Mouse (Mus musculus): ENCODE results near the gene Cyth2. TPM values are rescaled to one million over a fixed set of nuclear protein-coding genes. Genes with fewer than 3 reads are reported as not detected.

Gene Cyth2
- total RNA-seq (2021): 10 to 100 TPM; 34.6 to 35.8 TPM
- long read RNA-seq, experiment 1, transcript Cyth2-203 (12 exons, 1,512 nt): major isoform, 14 of 26 reads
- long read RNA-seq, experiment 1, transcript Cyth2-202 (12 exons, 2,519 nt): minor isoform, 9 of 26 reads
- long read RNA-seq, experiment 1, partial matches to known transcripts: 0 of 26 reads
- long read RNA-seq, experiment 1, other reads (novel, unspliced or antisense): 1 of 26 reads
- long read RNA-seq, experiment 2, transcript Cyth2-203 (12 exons, 1,512 nt): major isoform, 15 of 30 reads
- long read RNA-seq, experiment 2, transcript Cyth2-202 (12 exons, 2,519 nt): minor isoform, 13 of 30 reads
- long read RNA-seq, experiment 2, partial matches to known transcripts: 1 of 30 reads
- long read RNA-seq, experiment 2, other reads (novel, unspliced or antisense): 0 of 30 reads

DNA sequence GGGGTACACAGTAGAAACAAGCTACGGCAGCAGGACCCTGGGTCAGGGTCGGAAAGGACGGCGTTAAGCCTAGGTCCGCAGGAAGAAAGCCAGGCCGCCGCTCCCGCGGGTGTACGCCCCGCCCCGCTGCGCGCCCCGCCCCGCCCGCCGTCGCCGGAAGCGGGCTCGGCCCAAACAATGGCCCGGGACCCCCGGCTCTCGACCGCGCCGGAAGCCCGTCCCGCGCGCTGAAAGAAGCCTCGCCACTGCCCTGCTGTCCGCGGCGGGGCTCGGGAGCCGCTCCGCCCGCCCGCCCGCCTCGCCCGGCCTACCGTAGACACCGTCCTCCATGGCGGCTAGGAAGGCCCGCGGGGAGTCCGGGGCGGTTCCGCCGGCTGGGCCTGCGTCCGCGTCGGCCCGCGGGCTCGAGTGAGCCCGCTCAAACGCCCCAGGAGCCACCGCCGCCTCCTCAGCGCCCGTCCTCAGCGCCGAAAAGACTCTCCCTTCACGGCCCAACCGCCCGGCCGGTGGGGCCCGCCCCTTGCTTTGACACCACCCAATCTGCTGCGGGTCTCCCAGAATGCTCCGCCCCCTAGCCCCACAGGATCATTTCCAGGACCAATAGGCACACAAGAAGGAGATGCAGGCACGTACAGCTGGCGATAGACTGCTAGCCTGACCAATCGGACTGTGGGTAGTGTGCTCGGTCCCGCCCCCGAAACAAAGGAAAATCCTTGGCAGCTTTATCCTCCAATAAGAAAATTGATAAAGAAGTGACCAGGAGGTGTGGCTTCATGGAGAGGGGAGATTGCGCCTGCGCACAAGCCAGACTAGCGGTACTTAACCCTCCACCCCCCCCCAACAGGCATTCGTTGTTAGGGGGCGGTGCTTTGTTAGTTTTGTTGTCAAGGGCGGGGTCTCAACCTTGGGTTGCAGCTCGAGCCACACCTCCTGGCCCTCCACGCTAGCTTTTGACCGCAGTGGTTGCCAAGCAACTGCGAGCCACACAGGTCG lies at the start of gene Cyth2:
TSS of gene Cyth2 (minus strand) at position 795 of the 993 bp plus-strand sequence.
- intact Hi-C loops (cut with DNase I; ENCODE audit: low total_unique reads): no loop called here
- peak; percentile 98 for DNase-seq

DNA sequence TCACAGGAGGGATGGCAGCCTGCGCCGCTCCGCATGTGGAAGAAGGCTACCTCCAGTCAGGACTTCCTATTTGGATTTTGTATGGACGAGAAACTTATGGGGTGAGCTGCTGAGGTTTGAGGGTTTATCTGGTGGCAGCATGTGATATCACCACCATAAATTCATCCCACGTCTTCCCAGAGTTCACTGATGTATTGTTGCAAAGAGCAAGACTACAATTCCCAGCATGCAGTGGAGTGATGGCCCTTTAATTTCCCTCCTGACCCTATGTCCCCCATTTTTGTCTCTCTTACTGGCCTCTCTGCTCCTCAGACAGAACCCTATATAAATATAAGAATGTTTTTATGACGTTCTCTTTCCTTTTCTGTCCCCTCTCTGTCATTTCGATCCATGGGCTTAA lies 48.4 kb upstream of the Cyth2 start:
- intact Hi-C loops (cut with DNase I; ENCODE audit: low total_unique reads): no loop called here

DNA sequence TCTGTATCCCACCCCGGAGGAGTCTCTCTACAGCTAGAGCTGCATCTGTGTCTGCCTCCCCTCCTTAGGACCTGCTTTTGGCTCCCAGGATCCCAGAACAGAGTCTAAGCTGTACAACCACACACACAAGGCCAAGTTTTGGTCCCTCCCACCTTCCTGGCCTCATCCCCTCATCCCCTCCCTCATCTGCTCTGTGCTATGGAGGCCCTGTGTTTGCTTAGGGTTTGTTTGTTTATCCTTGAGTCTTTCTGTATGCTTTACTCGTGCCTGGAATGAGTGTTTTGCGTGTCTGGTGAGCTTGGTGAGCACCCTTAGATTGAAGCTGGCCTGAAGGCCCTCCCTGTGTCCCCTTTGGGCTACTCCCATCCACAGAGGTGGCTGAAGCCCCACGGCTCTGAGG lies 44.6 kb upstream of the Cyth2 start:
- no peak for DNase-seq
- intact Hi-C loops (cut with DNase I; ENCODE audit: low total_unique reads): no loop called here

More for the DNA sequence above, 48.4 kb upstream of the Cyth2 start:
- DNase-seq: no peak

DNA sequence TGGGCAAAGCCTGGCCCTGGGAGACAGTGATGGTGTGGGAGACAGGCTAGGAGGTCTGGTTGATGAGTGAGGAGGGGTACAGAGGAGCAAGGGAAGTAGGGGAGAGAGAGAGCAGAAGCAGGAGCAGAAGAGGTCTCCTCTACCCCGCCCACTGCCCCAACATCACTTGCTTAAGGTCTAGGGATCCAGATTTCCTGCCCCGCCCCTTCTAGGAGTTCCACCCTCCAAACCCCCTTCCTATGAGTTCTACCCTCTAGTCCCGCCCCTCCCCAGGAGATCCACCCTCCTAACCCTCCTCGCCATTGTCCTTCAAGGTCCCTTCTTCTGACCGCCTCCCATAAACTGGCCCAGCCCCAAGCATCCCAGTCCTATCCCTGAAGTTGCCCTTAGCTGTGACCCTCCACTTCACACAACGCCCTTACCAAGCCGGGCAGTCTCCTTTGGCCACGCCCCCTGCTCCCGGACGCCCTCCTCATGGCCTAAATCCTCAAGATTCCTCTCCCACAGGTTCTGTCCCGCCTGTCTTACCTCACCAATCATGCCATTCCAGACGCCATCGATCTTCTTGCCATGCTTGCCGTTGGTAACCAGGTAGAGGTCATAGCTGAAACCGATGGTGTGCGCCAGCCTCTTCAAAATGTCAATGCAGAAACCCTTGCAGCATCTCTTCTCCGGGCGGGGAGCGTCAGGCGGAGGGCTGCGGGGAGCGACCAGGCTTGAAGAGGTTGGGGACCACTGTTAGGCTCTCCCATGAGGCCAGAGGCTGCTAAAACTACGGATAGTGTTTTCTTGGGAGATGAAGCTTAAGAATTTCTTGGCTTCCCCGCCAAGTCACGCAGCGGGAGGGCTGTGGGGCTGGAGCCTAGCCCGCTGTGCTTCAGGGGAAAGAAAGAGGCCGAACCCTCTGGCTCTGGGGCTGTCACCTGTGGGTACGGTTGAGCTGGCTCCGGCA lies 42.8 kb upstream of the Cyth2 start:
- intact Hi-C loops (cut with DNase I; ENCODE audit: low total_unique reads): no loop called here
- no peak for DNase-seq

DNA sequence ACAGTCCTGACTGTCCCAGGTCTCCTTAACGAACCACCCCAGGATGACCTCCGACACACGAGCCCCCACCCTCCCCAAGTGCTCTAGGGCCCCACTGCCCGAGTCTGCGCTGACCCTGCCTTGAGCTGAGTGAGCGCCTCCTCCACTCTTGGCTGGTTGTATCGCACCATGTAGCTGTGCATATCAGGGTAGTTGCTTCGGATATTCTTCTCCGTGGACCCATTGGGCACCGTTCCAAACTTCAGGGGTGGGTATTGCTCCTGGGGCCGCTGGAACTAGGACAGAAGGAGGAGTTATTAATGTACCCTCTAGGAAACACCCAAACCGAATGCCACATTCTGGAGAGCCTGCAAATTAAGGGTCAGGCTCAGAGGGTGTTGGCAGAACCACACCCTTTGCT lies 38.7 kb upstream of the Cyth2 start:
- intact Hi-C loops (cut with DNase I; ENCODE audit: low total_unique reads): no loop called here

DNA sequence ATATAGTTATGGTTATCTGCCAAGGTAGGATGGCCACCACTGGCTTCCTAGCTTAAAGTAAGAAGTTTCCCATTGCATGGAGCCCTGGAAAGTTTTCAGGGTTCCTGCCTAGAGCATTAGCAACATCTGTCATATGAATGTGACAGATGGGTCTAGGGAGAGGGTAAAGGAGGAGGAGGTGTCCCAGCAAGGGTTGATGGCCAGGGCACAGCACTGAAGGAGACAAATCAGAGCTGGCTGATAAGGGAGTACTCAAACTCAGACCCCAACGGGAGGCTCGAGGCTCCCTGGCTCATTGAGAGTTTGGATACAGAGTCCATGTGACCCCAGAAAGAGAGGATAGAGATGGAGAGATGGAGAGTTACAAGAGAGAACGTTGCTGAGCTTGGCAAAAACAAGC lies 36.3 kb upstream of the Cyth2 start:
- no peak for DNase-seq
- intact Hi-C loops (cut with DNase I; ENCODE audit: low total_unique reads): no loop called here

More for the DNA sequence above, 38.7 kb upstream of the Cyth2 start:
- DNase-seq: no peak

DNA sequence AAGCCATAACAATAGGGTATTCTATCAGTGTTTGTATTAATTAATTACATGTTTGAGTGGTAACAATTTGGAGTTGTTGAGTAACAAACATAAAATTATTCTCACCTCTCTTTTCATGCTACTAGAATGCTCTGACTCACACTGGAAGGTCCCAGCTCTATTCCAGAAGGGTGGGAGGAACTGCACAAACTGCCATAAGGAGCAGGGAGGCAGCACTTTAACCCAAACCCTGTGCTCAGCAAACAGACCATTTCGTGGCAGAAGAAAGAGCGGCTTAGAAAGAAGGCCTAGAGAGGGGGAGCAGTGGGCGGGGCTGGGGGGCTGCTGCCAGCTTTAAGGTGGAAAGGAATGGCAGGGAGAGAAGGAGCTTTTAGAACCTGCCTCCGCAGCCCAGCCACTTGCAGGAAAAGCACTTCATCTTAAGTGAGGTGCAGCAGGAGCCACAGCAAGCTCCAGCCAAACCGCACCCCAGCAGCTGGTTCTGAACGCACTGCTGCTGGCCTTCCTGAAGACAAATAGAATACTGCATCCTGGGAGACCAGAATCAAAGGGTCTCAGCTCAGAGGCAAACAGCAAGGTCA lies 34.2 kb upstream of the Cyth2 start:
- DNase-seq: no peak

DNA sequence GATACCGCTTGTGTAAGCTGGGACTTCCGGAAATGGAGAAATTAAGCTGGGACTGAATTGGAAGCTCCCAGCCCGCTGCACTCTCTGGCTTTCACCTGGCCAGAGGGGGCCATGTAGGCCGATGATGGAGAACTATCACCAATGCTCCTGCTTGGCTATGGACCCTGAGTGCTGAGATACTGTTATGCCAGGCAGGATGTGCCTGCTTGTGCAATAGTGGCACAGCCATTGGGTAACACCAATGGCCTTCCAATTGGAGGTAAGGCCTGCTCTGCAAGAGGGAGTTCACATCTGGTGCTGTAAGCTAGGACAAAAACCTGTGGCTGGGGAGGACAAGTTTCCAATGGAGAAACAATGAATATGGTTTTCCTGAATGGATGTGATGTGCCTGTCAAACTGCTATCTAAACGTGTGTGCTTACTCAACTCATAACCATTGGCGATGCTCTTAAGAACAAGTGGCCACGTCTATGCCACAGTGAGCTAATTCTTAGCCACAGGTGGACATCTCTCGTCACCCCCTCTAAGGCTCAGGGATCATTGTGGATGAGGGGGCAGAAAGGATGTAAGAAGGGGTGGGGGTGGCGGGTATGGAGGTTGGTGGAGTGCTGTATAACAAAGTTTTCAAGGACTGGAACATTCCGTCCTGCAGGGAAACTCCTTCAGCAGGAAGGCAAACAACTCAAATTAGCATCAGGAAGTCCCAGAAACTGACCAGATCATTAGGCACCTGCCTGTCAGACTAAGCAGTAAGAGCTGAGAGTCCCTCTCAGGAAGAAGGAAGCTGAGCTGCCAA lies 28.8 kb upstream of the Cyth2 start:
- intact Hi-C loops (cut with DNase I; ENCODE audit: low total_unique reads): no loop called here

More for the DNA sequence above, 34.2 kb upstream of the Cyth2 start:
- intact Hi-C loops (cut with DNase I; ENCODE audit: low total_unique reads): no loop called here

DNA sequence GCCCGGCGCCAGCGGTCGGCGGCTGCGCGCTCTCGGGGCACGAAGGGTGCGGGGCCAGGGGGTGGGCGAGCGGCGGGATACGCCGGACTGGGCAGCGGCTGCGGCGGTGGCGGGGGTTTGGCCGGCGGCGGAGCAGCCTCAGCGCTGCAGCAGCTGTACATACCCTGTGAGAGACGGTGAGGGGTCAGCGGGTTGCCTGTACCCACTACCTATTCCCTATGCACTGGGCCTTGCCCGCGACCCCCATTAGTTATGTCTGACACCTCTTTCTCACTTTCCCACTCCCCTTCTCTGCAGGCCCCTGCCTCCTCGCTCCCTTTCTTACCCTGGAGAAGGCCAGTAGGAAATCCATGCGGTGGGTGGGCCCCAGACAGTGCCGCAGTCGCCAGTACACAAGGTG lies 19.5 kb upstream of the Cyth2 start:
- intact Hi-C loops (cut with DNase I; ENCODE audit: low total_unique reads): no loop called here
- no peak for DNase-seq

More for the DNA sequence above, 28.8 kb upstream of the Cyth2 start:
- DNase-seq: no peak

DNA sequence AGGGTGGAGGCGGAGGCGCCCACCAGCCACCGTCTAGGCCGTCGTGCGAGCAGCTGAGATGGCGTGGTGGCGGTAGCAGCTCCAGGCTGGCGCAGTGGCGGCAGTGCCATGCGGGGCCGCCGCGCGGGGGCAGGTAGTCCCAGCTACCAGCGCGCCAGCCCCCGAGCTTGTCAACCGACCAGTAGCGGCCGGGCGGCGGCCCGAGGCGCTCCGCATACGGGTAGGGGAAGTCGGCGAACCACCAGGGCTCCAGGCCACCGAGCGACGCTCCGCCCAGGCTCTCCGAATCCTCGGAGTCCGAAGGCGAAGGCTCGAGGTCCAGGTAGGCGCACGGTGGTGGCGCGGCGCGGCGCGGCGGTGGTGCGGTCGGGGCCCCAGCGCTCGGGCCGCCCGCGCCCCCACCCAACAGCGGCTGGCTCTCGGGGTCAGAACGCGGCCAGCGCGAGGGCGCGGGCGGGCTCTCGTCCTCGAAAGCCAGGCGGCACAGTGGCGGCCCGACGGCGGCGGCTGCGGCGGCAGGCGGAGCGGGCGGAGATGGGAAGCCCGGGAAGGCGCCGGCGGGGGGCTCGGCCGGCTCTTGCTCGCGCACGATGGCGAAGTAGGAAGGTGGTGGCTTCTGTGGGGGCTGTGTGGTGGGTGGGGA lies 18.9 kb upstream of the Cyth2 start:
- no peak for DNase-seq
- intact Hi-C loops (cut with DNase I; ENCODE audit: low total_unique reads): no loop called here

DNA sequence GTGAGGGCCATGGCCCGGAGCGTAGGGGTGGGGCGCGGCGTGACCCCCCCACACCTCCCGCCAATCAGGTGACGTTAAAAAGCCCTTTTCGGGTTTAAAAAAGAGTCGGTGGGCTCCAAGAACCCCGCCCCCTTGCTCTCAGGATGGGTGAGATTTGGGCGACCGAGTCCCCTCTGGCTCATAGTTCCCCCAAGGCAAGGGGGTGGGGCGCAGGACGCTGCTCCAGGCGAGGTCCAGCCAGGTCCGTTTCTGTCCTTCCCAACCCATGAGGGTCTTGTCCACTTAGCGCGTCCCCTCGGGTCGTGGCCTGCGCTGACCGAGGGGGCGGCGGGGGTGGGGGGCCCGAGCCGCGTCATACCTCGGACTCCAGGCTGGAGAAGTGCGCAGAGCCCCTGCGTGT lies 18.0 kb upstream of the Cyth2 start:
- DNase-seq: no peak
- intact Hi-C loops (cut with DNase I; ENCODE audit: low total_unique reads): no loop called here

DNA sequence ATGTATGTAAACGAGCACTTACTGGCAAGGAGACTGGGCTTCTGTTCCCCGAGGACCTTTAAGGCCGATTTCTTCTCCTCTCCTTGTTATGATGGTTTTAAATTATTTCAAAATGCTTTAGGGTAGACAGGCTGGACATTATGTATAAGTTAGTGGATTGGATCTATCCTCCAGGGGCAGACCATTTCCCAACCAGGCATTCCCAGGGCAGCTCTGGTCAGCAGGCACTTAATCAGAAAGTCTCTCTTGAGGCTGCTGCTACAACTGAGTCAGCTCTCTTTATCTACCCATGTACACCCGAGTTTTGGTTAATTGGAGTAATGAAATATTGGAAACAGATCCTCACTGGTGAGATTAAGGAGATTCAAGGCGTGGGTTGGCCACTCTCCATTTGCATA lies 16.7 kb upstream of the Cyth2 start:
- no peak for DNase-seq
- intact Hi-C loops (cut with DNase I; ENCODE audit: low total_unique reads): no loop called here

DNA sequence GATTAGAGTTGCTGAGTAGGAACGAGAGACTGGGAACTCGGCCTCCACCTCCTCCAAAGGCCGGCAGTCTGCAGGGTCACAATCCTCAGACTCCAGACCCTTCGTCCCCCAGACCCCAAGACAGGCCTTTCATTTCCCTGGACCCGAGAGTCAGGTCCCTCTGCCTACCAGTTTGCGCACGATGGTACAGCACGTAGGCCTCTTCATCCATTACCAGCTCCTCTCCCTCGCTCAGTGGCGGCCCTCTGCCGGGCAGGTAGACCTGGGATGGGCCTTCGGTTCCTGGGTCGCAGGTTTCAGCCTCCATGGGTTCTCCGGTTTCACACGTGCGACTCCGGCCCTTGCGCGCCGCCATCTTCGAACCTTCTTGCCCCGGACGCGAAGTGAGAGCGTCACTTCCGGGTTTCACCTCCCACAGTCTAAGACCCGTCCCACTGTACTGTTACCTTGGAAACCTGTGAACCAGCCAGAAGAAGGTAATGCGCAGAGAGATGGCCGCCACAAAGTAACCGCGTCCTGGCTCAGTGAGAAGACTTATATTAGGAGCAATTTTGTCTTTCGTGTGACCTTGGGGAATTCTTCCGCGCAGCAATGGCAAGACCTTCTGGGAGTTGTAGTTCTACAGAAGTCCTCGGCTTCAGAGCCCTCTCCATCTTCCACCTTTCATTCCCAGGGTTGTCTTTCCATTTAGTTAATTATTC lies 16.2 kb upstream of the Cyth2 start, which contains the start of gene Grwd1:
TSS of gene Grwd1 (minus strand) at position 518 of the 701 bp plus-strand sequence.
- DNase-seq: peak; percentile 81
- intact Hi-C loops (cut with DNase I; ENCODE audit: low total_unique reads): no loop called here

DNA sequence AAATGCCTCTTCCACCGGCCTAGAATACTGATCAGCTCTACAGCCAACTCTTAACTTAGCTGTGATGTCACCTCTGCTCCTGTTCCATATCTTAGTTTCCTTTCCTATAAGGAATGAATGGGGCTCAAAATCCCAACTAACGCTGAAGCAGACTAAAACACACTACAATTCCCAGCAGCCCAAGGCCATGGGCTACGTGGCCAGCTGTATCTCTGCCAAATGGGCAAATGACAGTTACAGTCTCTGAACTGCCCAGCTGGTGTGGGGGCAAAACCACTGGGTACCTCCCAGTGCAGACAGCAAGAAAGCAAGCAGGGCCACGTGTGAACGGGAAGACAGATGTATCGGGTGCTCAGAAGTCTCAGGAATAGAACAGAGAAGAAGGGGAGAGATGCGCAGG lies 12.2 kb upstream of the Cyth2 start:
- intact Hi-C loops (cut with DNase I; ENCODE audit: low total_unique reads): no loop called here
- no peak for DNase-seq

DNA sequence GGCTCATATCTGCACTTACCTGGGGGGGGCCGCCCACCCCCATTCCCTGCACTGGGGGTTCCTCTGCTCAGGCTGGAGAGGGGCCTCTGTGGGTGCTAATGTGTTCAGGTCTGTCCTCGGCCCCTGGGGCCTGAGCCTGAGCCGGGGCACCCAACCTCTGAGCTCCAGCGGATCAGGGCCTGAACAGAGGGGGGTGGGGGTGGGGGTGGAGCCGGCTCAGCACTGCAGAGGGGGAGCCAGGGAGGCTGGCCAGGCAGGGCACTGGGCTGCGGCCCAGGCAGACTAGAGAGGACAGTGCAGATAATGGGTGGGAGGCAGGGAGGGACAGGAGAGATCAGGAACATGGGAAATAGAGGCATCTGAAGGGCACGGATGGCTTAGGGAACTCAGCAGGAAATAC lies 10.2 kb upstream of the Cyth2 start, which contains the start of gene Kcnj14:
TSS of gene Kcnj14 (minus strand) at position 185 of the 400 bp plus-strand sequence.
- intact Hi-C loops (cut with DNase I; ENCODE audit: low total_unique reads): no loop called here

DNA sequence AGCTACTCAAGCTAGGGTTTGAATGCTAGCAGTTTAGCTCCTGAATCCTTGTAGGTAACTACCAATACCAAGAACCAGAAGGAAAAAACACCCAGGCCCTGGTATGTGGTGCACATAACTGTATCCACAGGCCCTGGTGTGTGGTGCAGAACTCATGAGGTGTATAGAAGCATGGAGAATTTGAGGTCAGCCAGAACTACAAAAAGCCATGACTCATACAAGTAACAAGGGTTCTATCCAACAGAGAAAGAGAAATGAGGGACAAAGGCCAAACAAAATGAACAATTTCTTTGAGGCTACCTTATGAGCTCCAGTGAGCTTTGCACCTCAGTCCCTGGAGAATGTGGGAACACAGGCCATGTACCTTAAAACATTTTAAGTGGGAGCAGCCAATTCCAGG lies 6.5 kb upstream of the Cyth2 start:
- intact Hi-C loops (cut with DNase I; ENCODE audit: low total_unique reads): no loop called here

More for the DNA sequence above, 10.2 kb upstream of the Cyth2 start, which contains the start of gene Kcnj14:
- no peak for DNase-seq

DNA sequence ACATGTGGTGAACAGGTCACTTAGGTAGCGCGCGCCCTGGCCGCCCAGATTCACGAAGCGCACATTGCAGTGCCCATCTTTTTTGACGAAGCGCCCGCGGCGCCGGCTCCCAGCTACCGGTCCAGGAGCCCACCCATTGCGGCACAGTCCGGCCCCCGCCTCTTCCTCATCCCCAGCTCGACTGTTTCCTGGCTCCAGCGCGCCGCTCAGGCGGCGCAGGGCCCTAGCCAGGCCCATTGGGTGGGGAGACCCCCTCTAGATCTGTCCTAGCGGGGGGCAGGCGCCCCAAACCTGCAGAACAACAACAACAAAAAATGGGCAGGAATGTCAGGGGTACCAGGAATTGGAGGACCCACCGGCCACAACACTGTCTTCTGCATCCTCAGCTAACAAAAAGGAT lies 5.5 kb upstream of the Cyth2 start:
- DNase-seq: no peak
- intact Hi-C loops (cut with DNase I; ENCODE audit: low total_unique reads): no loop called here

More for the DNA sequence above, 6.5 kb upstream of the Cyth2 start:
- DNase-seq: no peak

Measured in gastrocnemius, postnatal 14 days (tissue).